Mouse (Mus musculus) limb, embryonic 14.5 days (tissue): ENCODE measurements around the gene Tgm7. TPM values are rescaled to one million over a fixed set of nuclear protein-coding genes. Genes with fewer than 3 reads are reported as not detected.

ENCODE experiments used
- ATAC-seq: fragments of 200-750 bp; cut with Nextera tagmentation; 2 replicates; pipeline ENCODE4 v1.8.0; 2017; ENCODE audit warnings: low read depth, moderate number of reproducible peaks, moderate TSS enrichment; ENCODE audit not compliant: low FRiP score
- DNase-seq: peaks from one replicate; pipeline ENCODE4 v3.0.0-alpha.2; 2015; ENCODE audit warnings: low spot score
- H3K27ac ChIP-seq: fragments of 300-500 bp; sonication (generic); replicated peaks from 2 replicates; pipeline ENCODE4 v1.5.1; 2014; ENCODE audit warnings: low read depth, mild to moderate bottlenecking, low read length, moderate library complexity, mixed read lengths
- H3K27me3 ChIP-seq: fragments of 300-500 bp; sonication (generic); 2 replicates; pipeline ENCODE4 v1.6.1; 2014; ENCODE audit warnings: low read length, mixed read lengths; ENCODE audit not compliant: control insufficient read depth, insufficient read depth
- H3K36me3 ChIP-seq: fragments of 300-500 bp; sonication (generic); 2 replicates; pipeline ENCODE4 v1.6.1; 2014; ENCODE audit warnings: mild to moderate bottlenecking, low read length, moderate library complexity, mixed read lengths; ENCODE audit not compliant: control insufficient read depth, insufficient read depth
- H3K4me1 ChIP-seq: fragments of 300-500 bp; sonication (generic); 2 replicates; pipeline ENCODE4 v1.6.1; 2014; ENCODE audit warnings: antibody characterized with exemption, low read length, mixed read lengths; ENCODE audit not compliant: control insufficient read depth, insufficient read depth
- H3K4me2 ChIP-seq: fragments of 300-500 bp; sonication (generic); replicated peaks from 2 replicates; pipeline ENCODE4 v1.6.1; 2014; ENCODE audit warnings: low read depth, mild to moderate bottlenecking, low read length, moderate library complexity; ENCODE audit not compliant: severe bottlenecking
- H3K4me3 ChIP-seq: fragments of 300-500 bp; sonication (generic); replicated peaks from 2 replicates; pipeline ENCODE4 v1.5.1; 2014; ENCODE audit warnings: low read length
- H3K9ac ChIP-seq: fragments of 300-500 bp; sonication (generic); 2 replicates; pipeline ENCODE4 v1.6.1; 2014; ENCODE audit warnings: mild to moderate bottlenecking, low read depth, low read length, moderate library complexity; ENCODE audit not compliant: severe bottlenecking
- H3K9me3 ChIP-seq: fragments of 300-500 bp; sonication (generic); 2 replicates; pipeline ENCODE4 v1.6.1; 2016; ENCODE audit warnings: low read length; ENCODE audit not compliant: control insufficient read depth
- POLR2A ChIP-seq: fragments of 200-500 bp; IDR thresholded peaks from 2 replicates; pipeline ENCODE4 v1.8.0; 2012; ENCODE audit warnings: inconsistent platforms, mild to moderate bottlenecking, moderate library complexity, borderline replicate concordance; ENCODE audit not compliant: insufficient read depth, insufficient read length; ENCODE audit errors: extremely low read depth
- WGBS: fragments of 180-500 bp; shearing (Covaris S2); extraction: QIAGEN DNeasy Blood & Tissue Kit; methylation state at CpG from one replicate; pipeline ENCODE4 v1.1.7; 2014; 5-methylcytosine and 5-hydroxymethylcytosine counted together
- polyA plus RNA-seq, 2 experiments: library from polyadenylated mRNA; depleted of rRNA in 1 of 2; stranded (reverse) in 1 of 2; unstranded in 1 of 2; fragments of >200 nt; fragmentation: Nextera tagmentation in 1 of 2; extraction: Ambion mirVana in 1 of 2; gene quantifications; 2 replicates each; pipeline versions ENCODE4 v1.2.1 to v1.2.3; 2012 to 2014

Tgm7 gene
- polyA plus RNA-seq, 2 experiments = 0.05 TPM; not detected in 1

DNA sequence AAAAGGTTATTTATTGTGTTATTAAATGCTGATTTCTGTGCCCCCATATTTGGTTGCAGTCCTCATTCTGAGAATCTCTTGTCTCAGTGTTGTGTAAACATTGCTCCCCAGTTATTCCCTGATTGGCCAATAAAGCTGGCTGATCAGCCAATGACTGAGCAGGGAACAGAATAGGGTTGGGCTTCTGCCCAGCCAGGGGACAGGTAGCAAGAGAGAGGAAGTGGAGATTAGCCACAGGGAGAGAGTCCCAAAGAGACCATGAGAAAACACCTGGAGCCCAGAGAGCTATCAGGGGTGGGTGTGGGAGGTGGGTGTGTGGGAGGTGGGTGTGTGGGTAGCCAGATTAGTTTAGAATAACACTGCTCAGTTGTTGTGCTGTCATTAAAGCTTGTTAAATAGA lies 3.7 kb downstream of the Tgm7 start:
- H3K9ac ChIP-seq = no peak overlapping the region
- H3K27ac ChIP-seq = no peak overlapping the region
- H3K9me3 ChIP-seq = no peaks in the 10 kb centered on the region
- no peaks in the 10 kb centered on the region for H3K4me1 ChIP-seq
- H3K27me3 ChIP-seq = no peaks in the 10 kb centered on the region
- TF ChIP-seq POLR2A = no peak
- no peak overlapping the region for H3K4me3 ChIP-seq
- ATAC-seq (no peak), DNase-seq (no peak)
- H3K4me2 ChIP-seq = no peak overlapping the region
- no peaks in the 10 kb centered on the region for H3K36me3 ChIP-seq

DNA sequence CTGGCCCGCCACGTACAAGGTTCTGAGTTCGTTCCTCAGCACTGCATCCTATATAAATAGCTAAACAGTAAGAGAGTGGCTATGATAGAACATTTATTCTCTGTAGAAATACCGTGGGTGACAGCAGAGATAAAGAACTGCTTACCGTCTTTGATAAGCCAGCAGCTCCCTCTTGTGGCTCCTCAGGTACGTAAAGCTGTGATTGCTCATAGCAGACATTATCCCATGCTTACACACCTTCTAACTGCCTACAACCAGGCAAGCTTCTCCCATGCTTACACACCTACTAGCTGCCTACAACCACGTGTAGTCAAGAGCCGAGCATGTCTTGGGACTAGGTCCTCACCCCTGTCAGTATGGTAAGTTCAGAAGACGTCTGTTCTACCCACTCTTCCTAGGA lies 7.5 kb downstream of the Tgm7 start:
- DNase-seq (peak; percentile 70), ATAC-seq (no peak)
- no peak overlapping the region for H3K27ac ChIP-seq
- no peak overlapping the region for H3K4me3 ChIP-seq
- H3K4me1 ChIP-seq = no peaks in the 10 kb centered on the region
- H3K9ac ChIP-seq = no peak overlapping the region
- no peaks in the 10 kb centered on the region for H3K9me3 ChIP-seq
- H3K36me3 ChIP-seq = no peaks in the 10 kb centered on the region
- no peaks in the 10 kb centered on the region for H3K27me3 ChIP-seq
- WGBS = 30% methylated on average over 9 of the region's 9 CpGs
- no peak for TF ChIP-seq POLR2A
- H3K4me2 ChIP-seq = no peak overlapping the region

DNA sequence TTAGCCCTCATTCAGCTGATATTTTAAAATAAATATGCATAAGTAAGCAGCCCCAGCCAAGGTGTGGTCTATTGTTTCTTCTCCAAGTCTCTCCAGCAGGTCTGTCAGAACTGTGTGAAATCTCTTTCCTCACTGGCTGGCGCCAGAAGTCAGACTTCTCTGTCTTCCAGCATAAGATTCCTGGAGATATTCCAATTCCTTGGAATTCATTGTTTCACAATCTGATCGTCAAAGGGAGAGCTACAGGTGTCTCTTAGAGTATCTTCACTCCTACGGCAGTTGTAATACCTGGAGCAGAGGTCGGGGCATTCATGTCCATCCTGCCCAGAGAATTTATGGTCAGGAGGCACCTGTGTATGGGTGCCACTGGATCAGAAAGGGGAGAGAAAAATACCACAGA lies 19.8 kb downstream of the Tgm7 start:
- H3K27me3 ChIP-seq = no peaks in the 10 kb centered on the region
- DNase-seq = no peak
- ATAC-seq = no peak
- no peak for TF ChIP-seq POLR2A
- no peak overlapping the region for H3K4me2 ChIP-seq
- no peaks in the 10 kb centered on the region for H3K36me3 ChIP-seq
- WGBS = 65% methylated on average over 4 of the region's 4 CpGs
- no peak overlapping the region for H3K9ac ChIP-seq
- no peaks in the 10 kb centered on the region for H3K9me3 ChIP-seq
- H3K27ac ChIP-seq = no peak overlapping the region
- H3K4me3 ChIP-seq = no peak overlapping the region
- no peaks in the 10 kb centered on the region; the same call in 1 of the 2 replicates for H3K4me1 ChIP-seq

DNA sequence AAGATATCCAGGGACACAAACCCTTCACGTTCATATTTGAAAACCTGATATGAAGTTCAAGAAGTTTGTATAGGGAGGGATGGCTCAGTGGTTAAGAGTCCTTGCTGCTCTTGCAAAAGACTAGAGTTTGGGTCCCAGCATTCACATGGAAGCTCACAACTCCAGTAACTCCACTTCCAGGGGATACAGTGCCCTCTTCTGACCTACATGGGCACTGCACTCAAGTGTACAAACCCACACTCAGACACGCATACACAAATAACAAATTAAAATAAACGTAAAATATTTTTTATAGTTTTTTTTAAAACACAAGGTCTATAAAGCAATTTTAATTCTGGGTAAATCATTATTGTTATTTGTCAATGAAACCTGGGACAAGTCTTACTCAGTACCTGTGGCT lies 21.1 kb downstream of the Tgm7 start:
- Histone ChIP-seq H3K4me1 (no peaks in the 10 kb centered on the region; the same call in 1 of the 2 replicates), H3K27ac (no peak overlapping the region), H3K4me2 (no peak overlapping the region), H3K9ac (no peak overlapping the region), H3K9me3 (no peaks in the 10 kb centered on the region), H3K36me3 (no peaks in the 10 kb centered on the region), H3K27me3 (no peaks in the 10 kb centered on the region), H3K4me3 (no peak overlapping the region)
- ATAC-seq = no peak
- no peak for DNase-seq
- TF ChIP-seq POLR2A = no peak
- 84% methylated on average over 3 of the region's 3 CpGs for WGBS

DNA sequence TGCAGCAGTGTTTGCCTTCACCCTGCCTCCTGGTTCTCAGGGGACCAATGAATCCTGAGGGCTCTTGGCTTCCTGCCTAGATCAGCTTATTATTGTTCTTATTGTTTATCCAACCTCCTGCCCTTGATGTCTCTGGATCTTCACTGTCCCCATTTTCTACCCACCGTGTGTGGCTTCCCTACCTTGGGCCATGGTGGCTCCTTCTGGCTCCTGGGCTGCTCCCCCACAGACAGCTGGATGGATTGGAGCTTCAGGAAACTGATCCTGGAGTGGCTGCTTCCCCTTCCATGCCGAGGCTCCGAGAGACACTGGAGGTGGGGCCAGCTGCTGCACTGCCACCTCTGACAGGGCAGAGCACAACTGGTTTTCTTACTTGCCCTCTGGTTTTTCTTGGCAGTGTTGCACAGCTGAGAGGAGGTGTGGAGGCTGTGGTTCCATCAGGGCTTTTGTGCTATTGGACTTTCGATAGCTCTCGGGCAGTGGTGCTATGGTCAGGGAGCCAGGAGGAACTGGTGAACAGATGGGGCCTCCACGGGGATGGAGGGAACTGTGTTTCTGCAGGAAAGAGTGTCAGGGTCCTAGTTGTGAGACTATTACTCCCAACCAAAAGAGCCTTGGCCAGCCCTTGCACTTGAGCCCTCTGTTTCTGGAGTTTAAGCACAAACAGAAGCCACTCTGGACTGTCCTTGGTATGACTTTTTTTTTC lies 24.0 kb downstream of the Tgm7 start, which contains the start of gene Tgm5:
Tgm5 (minus strand) TSS at position 362 of the 706 bp plus-strand sequence.
- H3K9ac ChIP-seq = no peak within 1 kb of the TSS
- 48% methylated on average over 6 of the region's 6 CpGs for WGBS
- no peaks in the 10 kb centered on the region for H3K27me3 ChIP-seq
- H3K9me3 ChIP-seq = no peaks in the 10 kb centered on the region
- DNase-seq (no peak), ATAC-seq (no peak)
- H3K4me3 ChIP-seq = no peak within 1 kb of the TSS
- no peak within 1 kb of the TSS for H3K27ac ChIP-seq
- H3K4me1 ChIP-seq = no peaks in the 10 kb centered on the region; the same call in 1 of the 2 replicates
- no peak within 1 kb of the TSS for H3K4me2 ChIP-seq
- no peak for TF ChIP-seq POLR2A
- no peaks in the 10 kb centered on the region for H3K36me3 ChIP-seq
